ENCODE assay signal across 11 mouse cellular contexts in genomic region chr15:10760006-10760405, GRCm38 (mm10). TPM values are rescaled to one million over a fixed set of nuclear protein-coding genes. Genes with fewer than 3 reads are reported as not detected.
A peak's percentile ranks its signal among the peaks of the same experiment; 100 is the strongest.
DNase-seq lines count a peak whose midpoint lies in the region.
"Had no signal": no experiment of that assay in that cellular context is flagged by ENCODE, and none has a peak within 500 bp of the region (broad histone marks: within the 10 kb centered on the region; RNA-seq: fewer than 3 reads in every experiment).

No protein-coding gene starts in this region.

- peak; percentile 9 for DNase-seq in heart, postnatal 4 days
- DNase-seq in heart, postnatal 25 days (ENCODE audit: low spot score) = no peak
- peak; percentile 96 for DNase-seq in 3T3-L1 (ENCODE audit: low read depth, low spot score)
- peak; percentile 67 for DNase-seq in Muller cell, postnatal 12 days (ENCODE audit: inconsistent ontology term)
- peak; percentile 30 for DNase-seq in lung, postnatal 10 days
- no peak for DNase-seq in right cerebral cortex, adult 2 months (ENCODE audit: low spot score in 2 of 2)
- no peak for DNase-seq in thymus, postnatal 25 days
- DNase-seq: cerebellum, adult 18-20 months; gastrocnemius, postnatal 36 days; kidney, adult 8-10 months; layer of hippocampus, postnatal 36 days had no signal

- intact Hi-C loops in heart, postnatal 25 days (cut with DNase I) = no loop called here

RNA-seq across cellular contexts. Expression of gene Rai14, which starts 45.6 kb away (rescaled TPM):
- 10 to 100 TPM; 15.1 to 15.9 TPM for total RNA-seq in heart, postnatal 4 days (2021)
- total RNA-seq in heart, postnatal 25 days (2021) = 1 to 10 TPM; 3.2 to 3.8 TPM

Comparison
In these comparisons a context has a peak if more than half of its experiments do, and no peak if none do; other contexts are left out.
1. DNase-seq: peak in heart, postnatal 4 days (single experiment), 3T3-L1 (single experiment), Muller cell, postnatal 12 days (single experiment) and lung, postnatal 10 days (single experiment); none in heart, postnatal 25 days (single experiment), right cerebral cortex, adult 2 months (0 of 2) and thymus, postnatal 25 days (single experiment).